Mouse (Mus musculus) layer of hippocampus, postnatal 14 days (tissue): ENCODE measurements around the gene Acap1. TPM values are rescaled to one million over a fixed set of nuclear protein-coding genes. Genes with fewer than 3 reads are reported as not detected.
"Not testable (repeated sequence)": the region's sequence is repeated elsewhere in the genome, so short reads cannot be mapped to it uniquely, and the experiment has no call there.

Experiments
- DNase-seq, 2 experiments: peaks; one replicate each; pipeline ENCODE4 v3.0.0; 2021 to 2022; ENCODE audit warnings: low spot score in 2 of 2, mixed read lengths in 1 of 2
- total RNA-seq, 2 experiments: library from RNA; stranded (reverse); gene quantifications; 2 replicates each; pipeline ENCODE4 v1.2.3; 2021

The Acap1 gene
- total RNA-seq, 2 experiments from 2014 or later = 0.30 TPM; not detected in 1

- peak; percentile 100 for DNase-seq
Observed at GRCm38 (mm10) chr11:69921114-69922011, 26.0 kb upstream of the Acap1 start, which contains the start of gene Eif5a. Gene Eif5a, minus strand, starts transcription at chr11:69921958.

GRCm38 (mm10) chr11:69920266-69921031, 25.1 kb upstream of the Acap1 start:
- no peak for DNase-seq

- DNase-seq = peak; percentile 53 to 63
Observed at GRCm38 (mm10) chr11:69919661-69920265, 24.4 kb upstream of the Acap1 start.

GRCm38 (mm10) chr11:69919053-69919452, 23.7 kb upstream of the Acap1 start:
- no peak for DNase-seq

GRCm38 (mm10) chr11:69918118-69918517, 22.8 kb upstream of the Acap1 start:
- DNase-seq = no peak

- no peak for DNase-seq
Observed at GRCm38 (mm10) chr11:69917379-69917948, 22.1 kb upstream of the Acap1 start.

- DNase-seq = not testable (repeated sequence)
Observed at GRCm38 (mm10) chr11:69916652-69917378, 21.5 kb upstream of the Acap1 start.

- no peak for DNase-seq
Observed at GRCm38 (mm10) chr11:69915667-69916627, 20.6 kb upstream of the Acap1 start.

- DNase-seq = no peak
Observed at GRCm38 (mm10) chr11:69914917-69915430, 19.6 kb upstream of the Acap1 start.

GRCm38 (mm10) chr11:69914372-69914764, 19.0 kb upstream of the Acap1 start:
- DNase-seq = no peak

GRCm38 (mm10) chr11:69913554-69914371, 18.4 kb upstream of the Acap1 start, which contains the start of gene Gps2:
Gene Gps2, plus strand, starts transcription at chr11:69913888.
- DNase-seq = peak; percentile 93 to 95

GRCm38 (mm10) chr11:69912716-69913530, 17.6 kb upstream of the Acap1 start:
- no peak for DNase-seq

- no peak for DNase-seq
Observed at GRCm38 (mm10) chr11:69911701-69912100, 16.4 kb upstream of the Acap1 start.

- DNase-seq = no peak
Observed at GRCm38 (mm10) chr11:69910781-69911560, 15.6 kb upstream of the Acap1 start.

GRCm38 (mm10) chr11:69910177-69910576, 14.8 kb upstream of the Acap1 start:
- DNase-seq = no peak

GRCm38 (mm10) chr11:69909174-69909573, 13.8 kb upstream of the Acap1 start:
- DNase-seq = no peak

GRCm38 (mm10) chr11:69908645-69909044, 13.3 kb upstream of the Acap1 start:
- DNase-seq = no peak
